Mouse (Mus musculus): Measurements from ENCODE around the gene Ghsr. TPM values are rescaled to one million over a fixed set of nuclear protein-coding genes. Genes with fewer than 3 reads are reported as not detected.

Ghsr gene
- total and polyA plus RNA-seq, 2 experiments: not detected

- no peak for TF ChIP-seq POLR2A (IDR thresholded peaks at IDR 0.05; ENCODE audit: extremely low read depth, insufficient read depth, low read length)
- no peak for TF ChIP-seq CTCF (IDR thresholded peaks at IDR 0.05; ENCODE audit: low read depth, low read length)
- DNase-seq (ENCODE audit: extremely low read depth, low read depth, low spot score): no peak
- Histone ChIP-seq H3K36me3 (ENCODE audit: control insufficient read depth, insufficient read depth, low read length) (no peaks in the 10 kb centered on the region), H3K4me1 (ENCODE audit: control insufficient read depth, insufficient read depth, low read length) (no peaks in the 10 kb centered on the region; the same call in 1 of the 2 replicates), H3K27me3 (ENCODE audit: control insufficient read depth, insufficient read depth, low read length) (no peaks in the 10 kb centered on the region), H3K27ac (replicated peaks; ENCODE audit: insufficient read depth, low read depth, low read length) (no peak overlapping the region), H3K79me2 (ENCODE audit: control insufficient read depth, insufficient read depth, low read length) (no peaks in the 10 kb centered on the region), H3K9ac (ENCODE audit: low read depth, low read length) (no peak overlapping the region), H3K4me3 (ENCODE audit: insufficient read depth, low read depth, low read length) (no peak overlapping the region)
- WGBS: 77% methylated on average over 3 of the region's 3 CpGs
Measured at GRCm38 (mm10) chr3:27338887-27339286, 32.3 kb upstream of the Ghsr start.

- Histone ChIP-seq H3K27me3 (ENCODE audit: control insufficient read depth, insufficient read depth, low read length) (no peaks in the 10 kb centered on the region), H3K36me3 (ENCODE audit: control insufficient read depth, insufficient read depth, low read length) (no peaks in the 10 kb centered on the region), H3K27ac (replicated peaks; ENCODE audit: insufficient read depth, low read depth, low read length) (no peak overlapping the region), H3K4me1 (ENCODE audit: control insufficient read depth, insufficient read depth, low read length) (no peaks in the 10 kb centered on the region; the same call in 1 of the 2 replicates), H3K4me3 (ENCODE audit: insufficient read depth, low read depth, low read length) (no peak overlapping the region), H3K9ac (ENCODE audit: low read depth, low read length) (no peak overlapping the region), H3K79me2 (ENCODE audit: control insufficient read depth, insufficient read depth, low read length) (no peaks in the 10 kb centered on the region)
- TF ChIP-seq POLR2A (IDR thresholded peaks at IDR 0.05; ENCODE audit: extremely low read depth, insufficient read depth, low read length): no peak
- no peak for DNase-seq (ENCODE audit: extremely low read depth, low read depth, low spot score)
- WGBS: 95% methylated on average over 5 of the region's 5 CpGs
Measured at GRCm38 (mm10) chr3:27340757-27341156, 30.4 kb upstream of the Ghsr start.

- WGBS: 72% methylated on average over 6 of the region's 6 CpGs
- TF ChIP-seq POLR2A (IDR thresholded peaks at IDR 0.05; ENCODE audit: extremely low read depth, insufficient read depth, low read length) (no peak), CTCF (IDR thresholded peaks at IDR 0.05; ENCODE audit: low read depth, low read length) (no peak)
Measured at GRCm38 (mm10) chr3:27342462-27342861, 28.7 kb upstream of the Ghsr start.

GRCm38 (mm10) chr3:27345526-27345925, 25.6 kb upstream of the Ghsr start:
- Histone ChIP-seq H3K36me3 (ENCODE audit: control insufficient read depth, insufficient read depth, low read length) (no peaks in the 10 kb centered on the region), H3K4me1 (ENCODE audit: control insufficient read depth, insufficient read depth, low read length) (no peaks in the 10 kb centered on the region), H3K79me2 (ENCODE audit: control insufficient read depth, insufficient read depth, low read length) (no peaks in the 10 kb centered on the region), H3K27me3 (ENCODE audit: control insufficient read depth, insufficient read depth, low read length) (no peaks in the 10 kb centered on the region), H3K4me3 (ENCODE audit: insufficient read depth, low read depth, low read length) (no peak overlapping the region), H3K27ac (replicated peaks; ENCODE audit: insufficient read depth, low read depth, low read length) (no peak overlapping the region), H3K9ac (ENCODE audit: low read depth, low read length) (no peak overlapping the region)
- WGBS: 31% methylated on average over 6 of the region's 6 CpGs
- peak; percentile 52 for DNase-seq (ENCODE audit: extremely low read depth, low read depth, low spot score)
- TF ChIP-seq CTCF (IDR thresholded peaks at IDR 0.05; ENCODE audit: low read depth, low read length) (peak; percentile 84), POLR2A (IDR thresholded peaks at IDR 0.05; ENCODE audit: extremely low read depth, insufficient read depth, low read length) (no peak)

More at GRCm38 (mm10) chr3:27342462-27342861, 28.7 kb upstream of the Ghsr start:
- no peak overlapping the region for H3K4me3 ChIP-seq (ENCODE audit: insufficient read depth, low read depth, low read length)
- H3K4me1 ChIP-seq (ENCODE audit: control insufficient read depth, insufficient read depth, low read length): no peaks in the 10 kb centered on the region; the same call in 1 of the 2 replicates
- no peaks in the 10 kb centered on the region for H3K79me2 ChIP-seq (ENCODE audit: control insufficient read depth, insufficient read depth, low read length)
- DNase-seq (ENCODE audit: extremely low read depth, low read depth, low spot score): no peak
- no peak overlapping the region for H3K9ac ChIP-seq (ENCODE audit: low read depth, low read length)
- no peak overlapping the region for H3K27ac ChIP-seq (replicated peaks; ENCODE audit: insufficient read depth, low read depth, low read length)
- no peaks in the 10 kb centered on the region for H3K27me3 ChIP-seq (ENCODE audit: control insufficient read depth, insufficient read depth, low read length)
- H3K36me3 ChIP-seq (ENCODE audit: control insufficient read depth, insufficient read depth, low read length): no peaks in the 10 kb centered on the region

- 88% methylated on average over 5 of the region's 5 CpGs for WGBS
- TF ChIP-seq POLR2A (IDR thresholded peaks at IDR 0.05; ENCODE audit: extremely low read depth, insufficient read depth, low read length) (no peak), CTCF (IDR thresholded peaks at IDR 0.05; ENCODE audit: low read depth, low read length) (no peak)
- Histone ChIP-seq H3K79me2 (ENCODE audit: control insufficient read depth, insufficient read depth, low read length) (no peaks in the 10 kb centered on the region), H3K4me3 (ENCODE audit: insufficient read depth, low read depth, low read length) (no peak overlapping the region), H3K9ac (ENCODE audit: low read depth, low read length) (no peak overlapping the region), H3K4me1 (ENCODE audit: control insufficient read depth, insufficient read depth, low read length) (no peaks in the 10 kb centered on the region), H3K36me3 (ENCODE audit: control insufficient read depth, insufficient read depth, low read length) (no peaks in the 10 kb centered on the region), H3K27me3 (ENCODE audit: control insufficient read depth, insufficient read depth, low read length) (no peaks in the 10 kb centered on the region), H3K27ac (replicated peaks; ENCODE audit: insufficient read depth, low read depth, low read length) (no peak overlapping the region)
- no peak for DNase-seq (ENCODE audit: extremely low read depth, low read depth, low spot score)
Measured at GRCm38 (mm10) chr3:27348462-27348861, 22.7 kb upstream of the Ghsr start.

GRCm38 (mm10) chr3:27351105-27351504, 20.0 kb upstream of the Ghsr start:
- no peaks in the 10 kb centered on the region for H3K79me2 ChIP-seq (ENCODE audit: control insufficient read depth, insufficient read depth, low read length)
- no peaks in the 10 kb centered on the region for H3K4me1 ChIP-seq (ENCODE audit: control insufficient read depth, insufficient read depth, low read length)
- no peaks in the 10 kb centered on the region for H3K27me3 ChIP-seq (ENCODE audit: control insufficient read depth, insufficient read depth, low read length)
- H3K36me3 ChIP-seq (ENCODE audit: control insufficient read depth, insufficient read depth, low read length): no peaks in the 10 kb centered on the region
- TF ChIP-seq POLR2A (IDR thresholded peaks at IDR 0.05; ENCODE audit: extremely low read depth, insufficient read depth, low read length) (no peak), CTCF (IDR thresholded peaks at IDR 0.05; ENCODE audit: low read depth, low read length) (no peak)
- no peak overlapping the region for H3K27ac ChIP-seq (replicated peaks; ENCODE audit: insufficient read depth, low read depth, low read length)
- H3K9ac ChIP-seq (ENCODE audit: low read depth, low read length): no peak overlapping the region
- no peak overlapping the region for H3K4me3 ChIP-seq (ENCODE audit: insufficient read depth, low read depth, low read length)
- no peak for DNase-seq (ENCODE audit: extremely low read depth, low read depth, low spot score)
- 80% methylated on average over 9 of the region's 9 CpGs for WGBS

All from liver, adult 2 months (tissue).